Mouse (Mus musculus): ENCODE measurements around the gene Lyrm1. TPM values are rescaled to one million over a fixed set of nuclear protein-coding genes. Genes with fewer than 3 reads are reported as not detected.
A peak's percentile ranks its signal among the peaks of the same experiment; 100 is the strongest.

The Lyrm1 gene
- 9.1 and 9.9 TPM in 2 replicates for polyA plus RNA-seq (2015; fragmentation: Nextera tagmentation; extraction: Ambion mirVana)

DNA sequence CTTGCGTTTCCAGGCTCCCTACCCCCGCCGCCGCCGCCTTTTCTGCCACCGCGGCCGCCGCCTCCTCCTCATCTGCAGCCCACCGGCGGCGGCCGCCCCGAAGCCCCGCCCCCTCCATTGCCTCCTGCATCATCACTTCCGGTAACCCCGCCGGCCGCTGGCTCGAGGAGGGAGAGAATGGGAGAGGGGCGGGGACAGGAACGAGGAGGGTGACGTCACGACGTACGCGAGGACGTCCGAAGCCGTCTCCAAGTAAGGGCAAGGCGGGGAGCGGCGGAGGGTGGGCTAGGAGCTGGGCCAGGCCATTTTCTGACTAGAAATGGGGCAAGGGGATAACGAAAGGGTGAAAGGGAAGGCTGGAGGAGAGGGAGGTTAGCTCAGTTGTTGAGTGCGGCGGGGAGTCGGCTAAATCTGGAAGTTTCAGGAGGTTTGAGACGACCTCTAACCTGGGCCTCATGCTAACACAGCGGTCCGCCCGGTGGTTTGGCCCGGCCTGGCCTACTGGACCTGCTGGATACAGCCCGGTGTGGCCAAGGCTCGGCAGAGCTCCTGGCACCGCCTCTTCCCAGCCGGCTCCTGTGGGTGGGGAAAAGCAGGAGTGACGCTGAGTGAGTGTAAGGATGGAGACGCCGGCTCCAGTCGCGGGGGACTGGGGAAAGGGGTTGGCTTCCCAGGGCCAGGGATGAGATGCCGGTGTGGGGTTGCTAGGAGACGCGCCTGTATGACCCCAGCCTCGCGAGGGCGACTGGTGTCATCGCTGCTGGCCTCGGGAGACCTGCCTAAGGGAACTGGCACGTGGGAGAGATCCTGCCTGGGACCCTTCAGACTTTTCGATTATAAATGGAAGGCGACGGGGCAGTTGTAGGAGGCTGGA, at the start of gene Lyrm1, which contains the start of gene Dcun1d3:
TSS of gene Lyrm1 (plus strand) at position 223 of the 874 bp plus-strand sequence.
TSS of gene Dcun1d3 (minus strand) at position 660 of the 874 bp plus-strand sequence.
- peak within 1 kb of the TSS; percentile 69 for H3K9ac ChIP-seq
- ATAC-seq (ENCODE audit: insufficient number of reproducible peaks, low FRiP score, low TSS enrichment, low read depth) = peak; percentile 99
- no peaks in the 10 kb centered on the region for H3K9me3 ChIP-seq
- no peaks in the 10 kb centered on the region for H3K27me3 ChIP-seq
- no peaks in the 10 kb centered on the region for H3K36me3 ChIP-seq
- H3K4me2 ChIP-seq = peak within 1 kb of the TSS; percentile 83
- under 1% methylated on average over 63 of the region's 63 CpGs for WGBS
- H3K4me3 ChIP-seq = peak within 1 kb of the TSS; percentile 67
- peak within 1 kb of the TSS; percentile 98 for H3K27ac ChIP-seq
- H3K4me1 ChIP-seq = peaks cover 14% of the 10 kb centered on the region; the same call in 1 of the 2 replicates

DNA sequence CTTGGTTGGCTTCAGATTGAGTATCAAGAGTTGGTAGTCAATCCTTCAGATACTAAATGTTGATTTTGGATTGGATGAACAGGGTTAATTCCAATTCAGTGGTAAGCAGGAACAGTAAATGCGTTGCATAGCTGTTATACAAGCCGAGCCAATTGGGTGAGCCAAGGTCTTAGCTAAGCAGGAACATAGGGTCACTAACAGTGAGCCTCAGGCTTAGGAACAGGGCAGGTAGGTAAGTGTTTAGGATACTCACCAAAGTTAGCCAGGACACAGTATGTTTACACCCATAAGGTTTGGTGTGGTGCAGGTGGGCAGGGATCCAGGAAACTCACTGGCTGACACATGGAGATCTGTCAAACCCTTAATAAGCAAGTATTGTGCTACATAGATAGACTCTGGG, 48.3 kb upstream of the Lyrm1 start:
- Histone ChIP-seq H3K27ac (no peak overlapping the region), H3K4me3 (no peak overlapping the region), H3K4me1 (no peaks in the 10 kb centered on the region), H3K27me3 (no peaks in the 10 kb centered on the region), H3K9me3 (no peaks in the 10 kb centered on the region), H3K36me3 (peaks cover 17% of the 10 kb centered on the region; the same call in 1 of the 2 replicates), H3K9ac (no peak overlapping the region), H3K4me2 (no peak overlapping the region)
- ATAC-seq (ENCODE audit: insufficient number of reproducible peaks, low FRiP score, low TSS enrichment, low read depth) = no peak
- WGBS = 83% methylated on average over 2 of the region's 2 CpGs

DNA sequence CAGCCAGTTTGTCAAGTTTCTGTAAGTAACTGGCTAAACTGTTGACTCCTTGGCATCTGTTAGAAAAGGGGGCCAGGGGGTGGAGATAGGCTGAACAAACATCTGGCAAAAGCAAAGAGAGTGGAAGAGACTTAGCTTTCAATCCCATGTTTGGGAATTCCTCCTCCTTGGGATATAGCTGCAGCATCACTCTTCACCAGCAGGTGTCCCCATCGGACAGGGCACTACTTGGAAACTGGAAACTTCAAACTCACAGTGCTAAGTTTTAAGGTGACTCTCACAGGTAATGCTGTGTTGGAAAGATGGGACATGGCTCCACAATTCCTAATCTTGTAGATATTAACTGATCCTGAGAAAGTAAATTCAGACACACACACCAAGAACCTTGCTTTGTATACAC, 46.6 kb upstream of the Lyrm1 start:
- ATAC-seq (ENCODE audit: insufficient number of reproducible peaks, low FRiP score, low TSS enrichment, low read depth) = no peak
- 0% methylated on average over 1 of the region's 1 CpGs for WGBS
- peaks cover 20% of the 10 kb centered on the region; the same call in 1 of the 2 replicates for H3K36me3 ChIP-seq

DNA sequence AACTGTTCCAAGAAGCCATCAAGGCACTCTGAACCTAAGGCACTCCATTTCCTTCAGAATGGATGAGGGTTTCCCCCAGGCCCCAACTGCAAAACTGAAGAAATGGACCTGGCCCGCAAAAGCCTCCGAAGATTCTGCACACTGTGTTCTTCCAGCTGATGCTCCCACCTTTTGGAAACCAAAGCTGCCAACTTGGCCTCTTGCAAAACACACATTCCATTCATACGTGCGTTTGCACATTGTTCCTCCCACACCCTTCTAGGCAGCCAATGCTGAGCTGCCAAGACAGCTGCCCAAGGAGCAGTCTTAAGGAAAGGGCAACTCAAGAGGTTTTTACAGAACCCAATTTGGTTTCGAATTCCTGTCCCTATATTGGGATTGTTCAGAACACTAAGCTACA, 44.9 kb upstream of the Lyrm1 start:
- H3K9me3 ChIP-seq = no peaks in the 10 kb centered on the region
- WGBS = 62% methylated on average over 5 of the region's 5 CpGs
- H3K4me1 ChIP-seq = no peaks in the 10 kb centered on the region
- no peak for ATAC-seq (ENCODE audit: insufficient number of reproducible peaks, low FRiP score, low TSS enrichment, low read depth)
- no peak overlapping the region for H3K4me2 ChIP-seq
- peaks cover 20% of the 10 kb centered on the region; the same call in 1 of the 2 replicates for H3K36me3 ChIP-seq
- no peak overlapping the region for H3K4me3 ChIP-seq
- no peaks in the 10 kb centered on the region for H3K27me3 ChIP-seq
- no peak overlapping the region for H3K9ac ChIP-seq
- H3K27ac ChIP-seq = no peak overlapping the region

More for the DNA sequence above, 46.6 kb upstream of the Lyrm1 start:
- no peak overlapping the region for H3K4me3 ChIP-seq
- H3K27me3 ChIP-seq = no peaks in the 10 kb centered on the region
- no peak overlapping the region for H3K4me2 ChIP-seq
- no peaks in the 10 kb centered on the region for H3K4me1 ChIP-seq
- no peak overlapping the region for H3K27ac ChIP-seq
- H3K9me3 ChIP-seq = no peaks in the 10 kb centered on the region
- H3K9ac ChIP-seq = no peak overlapping the region

DNA sequence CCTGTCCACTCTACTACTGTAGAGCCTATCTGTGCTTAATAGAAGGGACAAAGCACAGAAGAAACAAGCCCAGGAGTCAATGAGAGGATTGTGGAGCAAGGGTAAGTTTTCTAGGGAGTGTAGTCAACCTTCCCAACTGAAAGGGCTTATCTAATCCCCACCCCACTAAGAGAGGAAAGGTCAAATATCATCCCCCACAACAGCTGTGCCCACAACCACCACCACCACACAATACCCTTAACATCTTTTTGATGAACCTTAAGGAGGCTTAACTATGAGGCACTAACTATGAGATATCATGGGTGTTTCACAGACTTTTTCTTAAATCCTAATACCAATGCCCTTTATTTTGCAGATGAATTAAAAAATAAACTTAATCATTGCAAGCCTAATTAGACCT, 43.2 kb upstream of the Lyrm1 start:
- no peak overlapping the region for H3K9ac ChIP-seq
- no peaks in the 10 kb centered on the region for H3K9me3 ChIP-seq
- ATAC-seq (ENCODE audit: insufficient number of reproducible peaks, low FRiP score, low TSS enrichment, low read depth) = no peak
- no peak overlapping the region for H3K27ac ChIP-seq
- no peak overlapping the region for H3K4me2 ChIP-seq
- peaks cover 23% of the 10 kb centered on the region; the same call in 1 of the 2 replicates for H3K36me3 ChIP-seq
- H3K27me3 ChIP-seq = no peaks in the 10 kb centered on the region
- no peaks in the 10 kb centered on the region for H3K4me1 ChIP-seq
- no peak overlapping the region for H3K4me3 ChIP-seq

DNA sequence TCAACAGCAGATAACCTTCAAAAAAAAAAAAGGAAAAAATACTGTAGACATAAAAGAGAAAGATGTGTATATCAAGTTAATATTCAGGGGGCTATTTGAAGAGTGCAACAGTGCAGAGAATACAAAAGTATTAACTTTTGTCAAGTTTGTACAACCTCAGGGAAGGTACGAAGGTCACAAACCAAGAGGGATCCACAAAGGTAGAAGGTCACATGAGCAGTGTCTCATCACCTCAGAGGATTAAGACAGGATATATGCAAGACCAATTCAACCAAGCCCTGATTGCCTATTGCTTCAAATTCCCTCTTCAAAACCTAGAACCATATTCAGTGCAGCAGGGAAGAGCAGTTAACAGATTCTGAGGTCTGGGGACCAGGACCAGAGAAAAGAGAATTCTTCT, 42.5 kb upstream of the Lyrm1 start:
- H3K4me3 ChIP-seq = no peak overlapping the region
- no peaks in the 10 kb centered on the region for H3K9me3 ChIP-seq
- H3K9ac ChIP-seq = no peak overlapping the region
- H3K27me3 ChIP-seq = no peaks in the 10 kb centered on the region
- H3K4me2 ChIP-seq = no peak overlapping the region
- H3K4me1 ChIP-seq = no peaks in the 10 kb centered on the region
- peaks cover 27% of the 10 kb centered on the region for H3K36me3 ChIP-seq
- WGBS = 90% methylated on average over 1 of the region's 1 CpGs
- no peak for ATAC-seq (ENCODE audit: insufficient number of reproducible peaks, low FRiP score, low TSS enrichment, low read depth)
- H3K27ac ChIP-seq = no peak overlapping the region

DNA sequence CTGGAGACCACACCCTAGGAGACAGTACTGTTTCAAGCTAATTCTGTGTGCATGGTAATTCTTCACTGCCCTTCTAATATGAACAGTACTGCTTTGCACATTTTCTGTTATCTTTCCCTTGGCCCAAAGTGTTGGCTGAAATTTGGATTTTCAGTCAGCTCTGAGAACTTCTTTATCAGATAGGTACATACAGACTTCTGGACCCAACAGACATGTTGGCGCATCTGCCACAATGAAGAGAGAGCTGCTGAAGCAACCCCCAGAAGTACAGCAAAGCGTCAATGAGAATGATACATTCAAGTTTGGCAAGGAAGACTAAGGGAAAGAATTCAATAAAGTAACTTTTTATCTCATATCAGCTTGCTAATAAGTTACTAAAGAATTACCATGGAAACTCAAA, 41.3 kb upstream of the Lyrm1 start:
- no peak overlapping the region for H3K4me3 ChIP-seq
- no peak for ATAC-seq (ENCODE audit: insufficient number of reproducible peaks, low FRiP score, low TSS enrichment, low read depth)
- H3K9me3 ChIP-seq = no peaks in the 10 kb centered on the region
- 94% methylated on average over 2 of the region's 2 CpGs for WGBS
- no peaks in the 10 kb centered on the region for H3K27me3 ChIP-seq
- H3K4me1 ChIP-seq = no peaks in the 10 kb centered on the region
- no peak overlapping the region for H3K4me2 ChIP-seq
- no peak overlapping the region for H3K27ac ChIP-seq
- H3K36me3 ChIP-seq = peaks cover 39% of the 10 kb centered on the region
- no peak overlapping the region for H3K9ac ChIP-seq

DNA sequence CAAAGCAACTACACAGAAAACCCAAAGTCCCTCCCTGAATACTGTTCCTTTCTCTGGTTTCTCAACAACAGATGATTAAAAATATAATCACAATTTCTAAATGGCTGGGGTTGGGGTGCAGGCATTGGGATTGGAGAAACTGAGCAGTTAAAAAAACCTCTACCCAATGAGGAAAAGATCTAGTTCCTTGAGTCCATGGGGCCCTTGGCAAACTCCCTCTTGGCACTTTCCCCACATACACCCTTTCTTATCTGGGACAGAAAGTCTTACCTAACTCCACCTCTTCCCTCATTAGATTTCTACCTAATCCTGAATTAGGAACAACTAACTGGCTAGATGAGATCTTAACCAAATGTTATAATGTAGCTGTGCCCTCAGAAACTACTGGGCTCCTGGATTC, 40.6 kb upstream of the Lyrm1 start:
- Histone ChIP-seq H3K36me3 (peaks cover 41% of the 10 kb centered on the region), H3K4me1 (no peaks in the 10 kb centered on the region), H3K9me3 (no peaks in the 10 kb centered on the region), H3K4me3 (no peak overlapping the region), H3K4me2 (no peak overlapping the region), H3K27me3 (no peaks in the 10 kb centered on the region), H3K9ac (no peak overlapping the region), H3K27ac (no peak overlapping the region)
- ATAC-seq (ENCODE audit: insufficient number of reproducible peaks, low FRiP score, low TSS enrichment, low read depth) = no peak

DNA sequence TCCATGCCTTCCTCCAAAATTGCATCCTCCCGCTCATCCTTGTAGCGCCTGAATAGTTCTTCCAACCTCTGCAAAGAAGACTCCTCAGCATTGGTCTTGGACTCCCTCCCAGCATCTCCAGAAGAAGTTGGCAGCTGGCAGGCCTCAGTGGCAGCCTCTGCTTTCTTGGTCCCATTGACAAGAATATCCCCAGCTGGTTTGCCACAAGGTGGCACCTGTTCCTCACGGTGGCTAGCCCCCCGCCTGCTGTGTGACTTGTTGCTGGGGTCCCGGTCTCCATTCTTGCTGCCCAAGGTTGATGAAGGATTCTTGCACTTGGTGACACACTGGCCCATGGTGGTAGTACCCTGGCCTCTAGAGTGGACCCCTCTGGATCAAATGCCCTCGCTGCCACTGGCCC, 36.2 kb upstream of the Lyrm1 start:
- WGBS = 87% methylated on average over 6 of the region's 6 CpGs
- Histone ChIP-seq H3K4me1 (peaks cover 7% of the 10 kb centered on the region; the same call in 1 of the 2 replicates), H3K9me3 (no peaks in the 10 kb centered on the region), H3K27me3 (no peaks in the 10 kb centered on the region), H3K9ac (no peak overlapping the region), H3K36me3 (peaks cover 36% of the 10 kb centered on the region), H3K4me2 (no peak overlapping the region), H3K4me3 (no peak overlapping the region), H3K27ac (no peak overlapping the region)
- ATAC-seq (ENCODE audit: insufficient number of reproducible peaks, low FRiP score, low TSS enrichment, low read depth) = no peak

DNA sequence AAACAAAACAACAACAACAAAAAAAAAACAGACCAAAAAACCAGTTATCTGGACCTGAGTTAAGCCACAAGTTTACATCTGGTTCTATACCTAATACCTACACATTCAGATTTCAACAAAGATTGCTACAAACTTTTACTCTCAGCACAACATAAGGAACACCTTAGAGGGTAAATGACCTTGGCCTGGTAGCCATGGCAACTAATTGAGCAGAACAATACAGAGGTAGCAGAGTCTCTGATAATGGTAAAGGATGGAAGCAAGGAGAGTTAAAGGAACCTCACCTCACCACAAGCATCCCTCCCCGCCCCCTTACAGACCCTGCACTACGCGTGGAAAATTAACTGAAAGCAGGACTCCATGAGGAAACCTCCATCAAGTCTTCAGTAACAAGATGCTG, 35.5 kb upstream of the Lyrm1 start:
- H3K27me3 ChIP-seq = no peaks in the 10 kb centered on the region
- ATAC-seq (ENCODE audit: insufficient number of reproducible peaks, low FRiP score, low TSS enrichment, low read depth) = no peak
- no peaks in the 10 kb centered on the region for H3K9me3 ChIP-seq
- no peak overlapping the region for H3K4me2 ChIP-seq
- WGBS = 76% methylated on average over 3 of the region's 3 CpGs
- H3K4me1 ChIP-seq = peaks cover 7% of the 10 kb centered on the region; the same call in 1 of the 2 replicates
- peaks cover 32% of the 10 kb centered on the region for H3K36me3 ChIP-seq
- no peak overlapping the region for H3K9ac ChIP-seq
- H3K4me3 ChIP-seq = no peak overlapping the region
- no peak overlapping the region for H3K27ac ChIP-seq

DNA sequence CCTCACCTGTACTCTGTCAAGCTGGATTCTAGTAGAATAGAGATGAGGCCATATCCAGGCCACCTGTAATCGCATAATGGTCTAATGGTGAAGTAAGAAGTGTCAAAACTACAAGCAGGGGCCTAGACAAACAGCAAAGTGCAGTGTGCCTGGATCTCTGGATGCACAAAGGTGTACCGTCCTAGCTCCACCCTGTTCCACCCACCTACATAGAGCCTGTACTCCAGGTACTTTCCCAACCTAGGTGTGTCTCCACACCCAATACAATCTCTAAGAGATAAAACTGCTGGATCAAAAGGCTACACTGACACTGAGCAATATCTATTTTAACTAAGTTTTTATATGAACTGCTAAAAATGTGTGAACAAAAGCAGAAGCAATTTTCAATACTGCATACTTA, 35.1 kb upstream of the Lyrm1 start:
- Histone ChIP-seq H3K9me3 (no peaks in the 10 kb centered on the region), H3K27ac (0 out of 2 replicates have a peak overlapping the region, but pooled peaks have one; percentile 18), H3K36me3 (peaks cover 33% of the 10 kb centered on the region), H3K9ac (no peak overlapping the region), H3K4me1 (peaks cover 7% of the 10 kb centered on the region; the same call in 1 of the 2 replicates), H3K4me2 (no peak overlapping the region), H3K27me3 (no peaks in the 10 kb centered on the region), H3K4me3 (no peak overlapping the region)
- ATAC-seq (ENCODE audit: insufficient number of reproducible peaks, low FRiP score, low TSS enrichment, low read depth) = peak; percentile 37; the same call in 1 of the 2 replicates
- WGBS = 79% methylated on average over 2 of the region's 2 CpGs

DNA sequence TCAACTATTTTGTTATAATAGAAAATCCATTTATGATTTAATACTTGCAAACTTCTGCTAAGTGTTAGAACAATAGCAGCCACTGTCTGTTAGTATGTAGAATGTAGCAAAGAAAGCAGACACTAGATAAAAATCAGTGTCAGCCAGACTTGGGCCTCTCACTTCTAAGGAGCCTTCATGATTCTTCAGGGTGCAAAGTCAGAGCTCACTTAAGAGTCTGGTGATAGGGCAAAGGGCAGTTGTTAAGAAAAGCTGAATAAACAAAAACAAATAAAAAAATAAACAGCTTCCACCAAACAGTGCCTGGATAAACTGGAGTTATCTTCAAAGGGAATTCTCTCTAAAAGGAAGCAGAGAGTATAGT, 34.7 kb upstream of the Lyrm1 start:
- Histone ChIP-seq H3K4me1 (peaks cover 7% of the 10 kb centered on the region; the same call in 1 of the 2 replicates), H3K4me3 (no peak overlapping the region), H3K9ac (no peak overlapping the region), H3K27ac (peak overlapping the region; percentile 82), H3K27me3 (no peaks in the 10 kb centered on the region), H3K4me2 (no peak overlapping the region), H3K9me3 (no peaks in the 10 kb centered on the region), H3K36me3 (peaks cover 31% of the 10 kb centered on the region)
- no peak for ATAC-seq (ENCODE audit: insufficient number of reproducible peaks, low FRiP score, low TSS enrichment, low read depth)
